Mouse (Mus musculus) stomach, embryonic 14.5 days (tissue): ENCODE data around the gene Nbeal2. TPM values are rescaled to one million over a fixed set of nuclear protein-coding genes. Genes with fewer than 3 reads are reported as not detected.

Experiments
- ATAC-seq: fragments of 200-750 bp; cut with Nextera tagmentation; 2 replicates; pipeline ENCODE4 v1.8.0; 2017; ENCODE audit warnings: low read depth, moderate TSS enrichment; ENCODE audit not compliant: insufficient number of reproducible peaks, insufficient read depth, low FRiP score
- H3K27ac ChIP-seq: fragments of 300-500 bp; sonication (generic); 2 replicates; pipeline ENCODE4 v1.5.1; 2014; ENCODE audit warnings: mild to moderate bottlenecking, low read length, moderate library complexity, mixed read lengths
- H3K27me3 ChIP-seq: fragments of 300-500 bp; sonication (generic); 2 replicates; pipeline ENCODE4 v1.6.1; 2014; ENCODE audit warnings: low read length, control low read depth, mixed read lengths; ENCODE audit not compliant: control insufficient read depth, insufficient read depth
- H3K36me3 ChIP-seq: fragments of 300-500 bp; sonication (generic); 2 replicates; pipeline ENCODE4 v1.6.1; 2014; ENCODE audit warnings: mild to moderate bottlenecking, control low read depth, low read length, moderate library complexity, mixed read lengths; ENCODE audit not compliant: control insufficient read depth, insufficient read depth
- H3K4me1 ChIP-seq: fragments of 300-500 bp; sonication (generic); 2 replicates; pipeline ENCODE4 v1.6.1; 2014; ENCODE audit warnings: low read length, control low read depth, mixed read lengths; ENCODE audit not compliant: control insufficient read depth, insufficient read depth
- H3K4me2 ChIP-seq: fragments of 300-500 bp; sonication (generic); replicated peaks from 2 replicates; pipeline ENCODE4 v1.6.1; 2014; ENCODE audit warnings: low read depth, low read length, control low read depth
- H3K4me3 ChIP-seq: fragments of 300-500 bp; sonication (generic); 2 replicates; pipeline ENCODE4 v1.5.1; 2014; ENCODE audit warnings: low read depth, low read length, control low read depth
- H3K9ac ChIP-seq: fragments of 300-500 bp; sonication (generic); replicated peaks from 2 replicates; pipeline ENCODE4 v1.6.1; 2014; ENCODE audit warnings: low read depth, mild to moderate bottlenecking, control low read depth, low read length, moderate library complexity, mixed read lengths
- H3K9me3 ChIP-seq: fragments of 300-500 bp; sonication (generic); 2 replicates; pipeline ENCODE4 v1.6.1; 2016; ENCODE audit warnings: low read depth, low read length, control low read depth; ENCODE audit not compliant: control insufficient read depth
- WGBS: fragments of 180-500 bp; shearing (Covaris S2); extraction: QIAGEN DNeasy Blood & Tissue Kit; methylation state at CpG from one replicate; pipeline ENCODE4 v1.1.7; 2014; 5-methylcytosine and 5-hydroxymethylcytosine counted together
- polyA plus RNA-seq: library from polyadenylated mRNA; unstranded; fragments of >200 nt; fragmentation: Nextera tagmentation; extraction: Ambion mirVana; gene quantifications from 2 replicates; pipeline ENCODE4 v1.2.1, GENCODE M21; 2014

Gene Nbeal2
- polyA plus RNA-seq, 1 experiment from 2014 or later = 4.3 TPM

GRCm38 (mm10) chr9:110657474-110658078 lies 3.6 kb upstream of the Nbeal2 start:
- H3K36me3 ChIP-seq = no peaks in the 10 kb centered on the region
- H3K27me3 ChIP-seq = 0 out of 2 replicates have a peak, but pooled peaks cover 7% of the 10 kb centered on the region
- peak overlapping the region; percentile 52; the same call in 1 of the 2 replicates for H3K9ac ChIP-seq
- no peak for ATAC-seq
- no peak overlapping the region for H3K27ac ChIP-seq
- peak overlapping the region; percentile 48 for H3K4me2 ChIP-seq
- 80% methylated on average over 13 of the region's 13 CpGs for WGBS
- no peaks in the 10 kb centered on the region for H3K9me3 ChIP-seq
- H3K4me3 ChIP-seq = peak overlapping the region; percentile 50; the same call in 1 of the 2 replicates
- peaks cover 8% of the 10 kb centered on the region for H3K4me1 ChIP-seq

GRCm38 (mm10) chr9:110656249-110657221 lies 2.6 kb upstream of the Nbeal2 start, which contains the start of gene Ccdc12:
TSS of gene Ccdc12 (plus strand) at chr9:110656503.
- H3K4me1 ChIP-seq = peaks cover 13% of the 10 kb centered on the region

GRCm38 (mm10) chr9:110655651-110656007 lies 1.7 kb upstream of the Nbeal2 start:
- Histone ChIP-seq H3K4me3 (peak overlapping the region; percentile 50), H3K4me2 (peak overlapping the region; percentile 75), H3K36me3 (no peaks in the 10 kb centered on the region), H3K27ac (peak overlapping the region; percentile 75), H3K4me1 (peaks cover 13% of the 10 kb centered on the region), H3K9me3 (no peaks in the 10 kb centered on the region), H3K9ac (no peak overlapping the region), H3K27me3 (peaks cover 15% of the 10 kb centered on the region)
- no peak for ATAC-seq
- WGBS = 78% methylated on average over 10 of the region's 10 CpGs

More at GRCm38 (mm10) chr9:110656249-110657221, 2.6 kb upstream of the Nbeal2 start, which contains the start of gene Ccdc12:
- H3K9ac ChIP-seq = peak within 1 kb of the TSS; percentile 52
- H3K27me3 ChIP-seq = peaks cover 15% of the 10 kb centered on the region
- H3K4me2 ChIP-seq = peak within 1 kb of the TSS; percentile 75
- H3K27ac ChIP-seq = peak within 1 kb of the TSS; percentile 75
- no peaks in the 10 kb centered on the region for H3K9me3 ChIP-seq
- peak; percentile 91 for ATAC-seq
- H3K36me3 ChIP-seq = no peaks in the 10 kb centered on the region
- H3K4me3 ChIP-seq = peak within 1 kb of the TSS; percentile 50
- under 1% methylated on average over 52 of the region's 52 CpGs for WGBS

- Histone ChIP-seq H3K27ac (no peak overlapping the region), H3K9me3 (no peaks in the 10 kb centered on the region), H3K4me1 (peaks cover 13% of the 10 kb centered on the region), H3K9ac (no peak overlapping the region), H3K4me2 (peak overlapping the region; percentile 95; the same call in 1 of the 2 replicates), H3K27me3 (peaks cover 15% of the 10 kb centered on the region), H3K4me3 (no peak overlapping the region), H3K36me3 (no peaks in the 10 kb centered on the region)
- WGBS = 84% methylated on average over 19 of the region's 19 CpGs
- no peak for ATAC-seq
Measured at GRCm38 (mm10) chr9:110654726-110655650, 1.0 kb upstream of the Nbeal2 start.

- Histone ChIP-seq H3K27ac (no peak overlapping the region), H3K27me3 (peaks cover 15% of the 10 kb centered on the region)
Measured at GRCm38 (mm10) chr9:110652963-110653654, 852 bp downstream of the Nbeal2 start.

GRCm38 (mm10) chr9:110651931-110652722 lies 1.8 kb downstream of the Nbeal2 start:
- Histone ChIP-seq H3K9me3 (no peaks in the 10 kb centered on the region), H3K4me3 (peak overlapping the region; percentile 58; the same call in 1 of the 2 replicates), H3K4me1 (peaks cover 13% of the 10 kb centered on the region), H3K27ac (peak overlapping the region; percentile 39; the same call in 1 of the 2 replicates), H3K4me2 (peak overlapping the region; percentile 95), H3K9ac (0 out of 2 replicates have a peak overlapping the region, but pooled peaks have one; percentile 21), H3K36me3 (no peaks in the 10 kb centered on the region), H3K27me3 (peaks cover 15% of the 10 kb centered on the region)
- no peak for ATAC-seq
- WGBS = 22% methylated on average over 13 of the region's 13 CpGs

More at GRCm38 (mm10) chr9:110652963-110653654, 852 bp downstream of the Nbeal2 start:
- peaks cover 13% of the 10 kb centered on the region for H3K4me1 ChIP-seq
- peak overlapping the region; percentile 95 for H3K4me2 ChIP-seq
- ATAC-seq = no peak
- peak overlapping the region; percentile 58 for H3K4me3 ChIP-seq
- H3K36me3 ChIP-seq = no peaks in the 10 kb centered on the region
- H3K9ac ChIP-seq = peak overlapping the region; percentile 30; the same call in 1 of the 2 replicates
- no peaks in the 10 kb centered on the region for H3K9me3 ChIP-seq
- 20% methylated on average over 14 of the region's 14 CpGs for WGBS

- ATAC-seq = no peak
- Histone ChIP-seq H3K4me3 (no peak overlapping the region), H3K27me3 (peaks cover 15% of the 10 kb centered on the region), H3K27ac (no peak overlapping the region), H3K9ac (no peak overlapping the region), H3K4me2 (no peak overlapping the region), H3K36me3 (no peaks in the 10 kb centered on the region), H3K4me1 (peaks cover 8% of the 10 kb centered on the region), H3K9me3 (no peaks in the 10 kb centered on the region)
Measured at GRCm38 (mm10) chr9:110649775-110650174, 4.2 kb downstream of the Nbeal2 start.
